Mouse (Mus musculus) limb, embryonic 13.5 days (tissue): ENCODE results near the gene Mcm3. TPM values are rescaled to one million over a fixed set of nuclear protein-coding genes. Genes with fewer than 3 reads are reported as not detected.
A peak's percentile ranks its signal among the peaks of the same experiment; 100 is the strongest.
"Not testable (repeated sequence)": the region's sequence is repeated elsewhere in the genome, so short reads cannot be mapped to it uniquely, and the experiment has no call there.

ENCODE experiments used
- ATAC-seq: fragments of 200-750 bp; cut with Nextera tagmentation; 2 replicates; pipeline ENCODE4 v1.8.0; 2017; ENCODE audit warnings: low read depth, moderate number of reproducible peaks, moderate TSS enrichment; ENCODE audit not compliant: low FRiP score
- H3K27ac ChIP-seq: fragments of 300-500 bp; sonication (generic); 2 replicates; pipeline ENCODE4 v1.5.1; 2015; ENCODE audit warnings: inconsistent platforms, mild to moderate bottlenecking, moderate library complexity
- H3K27me3 ChIP-seq: fragments of 300-500 bp; sonication (generic); 2 replicates; pipeline ENCODE4 v1.6.1; 2015; ENCODE audit warnings: mild to moderate bottlenecking, inconsistent platforms
- H3K36me3 ChIP-seq: fragments of 300-500 bp; sonication (generic); 2 replicates; pipeline ENCODE4 v1.6.1; 2015; ENCODE audit warnings: inconsistent platforms, mild to moderate bottlenecking, moderate library complexity
- H3K4me1 ChIP-seq: fragments of 300-500 bp; sonication (generic); 2 replicates; pipeline ENCODE4 v1.6.1; 2015; ENCODE audit warnings: inconsistent platforms
- H3K4me2 ChIP-seq: fragments of 300-500 bp; sonication (generic); replicated peaks from 2 replicates; pipeline ENCODE4 v1.6.1; 2015; ENCODE audit warnings: inconsistent platforms, mild to moderate bottlenecking, moderate library complexity
- H3K4me3 ChIP-seq: fragments of 300-500 bp; sonication (generic); 2 replicates; pipeline ENCODE4 v1.5.1; 2015; ENCODE audit warnings: moderate library complexity, mild to moderate bottlenecking, inconsistent platforms
- H3K9ac ChIP-seq: fragments of 300-500 bp; sonication (generic); 2 replicates; pipeline ENCODE4 v1.6.1; 2015; ENCODE audit warnings: mild to moderate bottlenecking, inconsistent platforms
- H3K9me3 ChIP-seq: fragments of 300-500 bp; sonication (generic); 2 replicates; pipeline ENCODE4 v1.6.1; 2016; ENCODE audit warnings: inconsistent platforms
- WGBS: fragments of 180-500 bp; shearing (Covaris S2); methylation state at CpG from one replicate; pipeline ENCODE4 v1.1.7; 2015; 5-methylcytosine and 5-hydroxymethylcytosine counted together
- polyA plus RNA-seq: library from polyadenylated mRNA; unstranded; fragments of >200 nt; fragmentation: Nextera tagmentation; extraction: Ambion mirVana; gene quantifications from 2 replicates; pipeline ENCODE4 v1.2.1, GENCODE M21; 2015

Gene Mcm3
- polyA plus RNA-seq, 1 experiment from 2014 or later, result 155 TPM

DNA sequence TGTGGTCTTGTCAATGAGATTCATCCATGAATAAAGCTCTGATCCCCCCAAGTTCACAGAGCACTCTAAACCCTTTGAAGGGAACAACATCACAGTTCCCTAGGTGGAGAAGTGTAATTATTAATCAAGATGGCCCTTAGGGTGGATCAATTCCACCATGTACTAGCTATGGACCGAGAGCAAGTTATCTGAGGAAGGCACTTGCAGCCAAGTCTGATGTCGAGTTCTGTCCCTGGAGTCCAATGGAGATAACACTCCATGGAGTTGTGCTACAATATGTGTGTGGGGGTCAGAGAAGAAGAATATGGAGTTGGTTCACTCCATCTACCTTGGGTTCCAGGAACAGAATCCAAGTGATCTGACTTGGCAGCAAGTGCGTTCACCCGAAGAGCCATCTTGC, 25.4 kb downstream of the Mcm3 start:
- no peak for ATAC-seq
- Histone ChIP-seq H3K27ac (no peak overlapping the region), H3K36me3 (peaks cover 8% of the 10 kb centered on the region), H3K9ac (no peak overlapping the region), H3K4me1 (no peaks in the 10 kb centered on the region), H3K4me2 (no peak overlapping the region), H3K4me3 (no peak overlapping the region), H3K9me3 (no peaks in the 10 kb centered on the region), H3K27me3 (no peaks in the 10 kb centered on the region)
- WGBS, result 90% methylated on average over 4 of the region's 4 CpGs

DNA sequence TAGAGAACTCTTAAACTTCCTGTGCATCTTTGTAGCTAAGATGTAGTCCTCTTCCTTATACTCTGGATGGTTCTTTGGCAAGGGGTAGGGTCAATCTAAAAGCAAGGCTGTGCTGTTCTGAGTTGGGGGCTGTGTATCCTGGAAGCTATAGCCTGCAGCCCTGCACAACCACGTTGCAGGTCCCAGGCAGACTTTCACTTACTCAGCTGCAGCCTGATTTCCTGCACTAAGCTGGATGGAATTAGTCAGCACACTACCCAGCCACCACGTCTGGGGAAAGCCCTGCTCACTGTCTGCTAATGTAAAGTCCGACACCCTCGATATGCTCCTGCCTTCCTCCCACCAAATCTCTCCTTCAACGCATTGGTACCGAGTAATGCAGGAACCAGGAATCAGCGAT, 28.7 kb downstream of the Mcm3 start:
- no peak overlapping the region for H3K9ac ChIP-seq
- H3K4me1 ChIP-seq, result 0 out of 2 replicates have a peak, but pooled peaks cover 3% of the 10 kb centered on the region
- no peak overlapping the region for H3K27ac ChIP-seq
- H3K9me3 ChIP-seq, result no peaks in the 10 kb centered on the region
- no peaks in the 10 kb centered on the region for H3K36me3 ChIP-seq
- ATAC-seq, result no peak
- H3K4me2 ChIP-seq, result no peak overlapping the region
- H3K4me3 ChIP-seq, result no peak overlapping the region
- 54% methylated on average over 7 of the region's 7 CpGs for WGBS
- H3K27me3 ChIP-seq, result no peaks in the 10 kb centered on the region

DNA sequence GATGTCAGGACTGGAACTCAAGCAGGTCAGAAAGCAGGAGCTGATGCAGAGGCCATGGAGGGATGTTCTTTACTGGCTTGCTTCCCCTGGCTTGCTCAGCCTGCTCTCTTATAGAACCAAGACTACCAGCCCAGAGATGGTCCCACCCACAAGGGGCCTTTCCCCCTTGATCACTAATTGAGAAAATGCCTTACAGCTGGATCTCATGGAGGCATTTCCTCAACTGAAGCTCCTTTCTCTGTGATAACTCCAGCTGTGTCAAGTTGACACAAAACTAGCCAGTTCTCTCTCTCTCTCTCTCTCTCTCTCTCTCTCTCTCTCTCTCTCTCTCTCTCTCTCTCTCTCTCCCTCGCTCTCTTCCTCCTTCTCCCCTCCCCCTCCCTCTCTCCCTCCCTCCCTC, 29.6 kb downstream of the Mcm3 start, which contains the start of gene Il17f:
Gene Il17f (minus strand): TSS at position 101 of the 400 bp plus-strand sequence.
- not testable (repeated sequence) for ATAC-seq, H3K27ac ChIP-seq, H3K4me3 ChIP-seq, H3K4me2 ChIP-seq, H3K9me3 ChIP-seq, H3K4me1 ChIP-seq, H3K9ac ChIP-seq, H3K27me3 ChIP-seq, H3K36me3 ChIP-seq
- 90% methylated on average over 1 of the region's 1 CpGs for WGBS

DNA sequence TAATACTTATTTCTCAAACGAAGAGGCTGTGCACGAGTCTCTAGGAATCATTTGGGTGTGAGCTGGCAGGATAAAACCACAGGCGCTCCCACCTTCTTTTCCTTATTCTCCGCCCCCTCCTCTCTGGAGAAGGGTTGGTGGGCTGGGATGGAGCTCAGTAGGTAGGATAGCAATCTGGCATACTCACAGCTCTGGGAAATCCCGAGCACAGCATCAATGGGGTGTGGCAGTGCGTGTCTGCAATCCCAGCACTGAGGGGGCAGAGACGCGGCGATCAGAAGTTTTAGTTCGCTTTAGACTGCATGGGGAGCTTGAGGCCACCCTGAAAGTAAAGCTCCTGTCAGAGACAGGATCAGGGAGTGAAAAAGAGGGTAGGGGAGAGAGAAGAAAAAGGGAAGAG, 31.7 kb downstream of the Mcm3 start:
- WGBS, result 39% methylated on average over 10 of the region's 10 CpGs
- no peaks in the 10 kb centered on the region for H3K27me3 ChIP-seq
- H3K9ac ChIP-seq, result no peak overlapping the region

DNA sequence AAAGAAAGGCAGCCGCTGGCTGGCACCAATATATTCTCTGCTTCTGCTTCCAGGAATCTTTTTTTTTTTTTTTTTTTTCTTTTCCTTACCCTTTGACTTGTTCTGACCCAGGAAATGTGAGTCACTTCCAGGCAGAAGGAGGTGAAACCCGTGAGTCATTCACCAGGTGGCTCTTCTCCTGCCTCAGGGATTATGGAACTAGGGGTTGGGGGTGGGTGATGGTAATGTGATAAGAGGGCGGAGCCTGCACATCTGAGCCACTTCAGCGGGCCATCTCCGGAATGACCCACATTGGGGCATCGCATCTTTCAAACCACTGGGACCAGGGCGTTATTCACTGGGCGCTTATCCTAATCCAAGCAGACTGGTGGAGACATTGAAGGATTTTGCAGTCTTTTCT, 33.1 kb downstream of the Mcm3 start:
- H3K36me3 ChIP-seq, result no peaks in the 10 kb centered on the region
- 44% methylated on average over 8 of the region's 8 CpGs for WGBS
- no peak for ATAC-seq
- no peak overlapping the region for H3K27ac ChIP-seq
- H3K4me1 ChIP-seq, result 0 out of 2 replicates have a peak, but pooled peaks cover 3% of the 10 kb centered on the region
- no peaks in the 10 kb centered on the region for H3K27me3 ChIP-seq
- no peak overlapping the region for H3K4me2 ChIP-seq
- H3K9me3 ChIP-seq, result no peaks in the 10 kb centered on the region
- H3K9ac ChIP-seq, result no peak overlapping the region
- no peak overlapping the region for H3K4me3 ChIP-seq

More for the DNA sequence above, 31.7 kb downstream of the Mcm3 start:
- H3K27ac ChIP-seq, result no peak overlapping the region
- H3K4me3 ChIP-seq, result no peak overlapping the region
- 0 out of 2 replicates have a peak, but pooled peaks cover 3% of the 10 kb centered on the region for H3K4me1 ChIP-seq
- peak overlapping the region; percentile 16; the same call in 1 of the 2 replicates for H3K4me2 ChIP-seq
- H3K9me3 ChIP-seq, result no peaks in the 10 kb centered on the region
- H3K36me3 ChIP-seq, result no peaks in the 10 kb centered on the region
- no peak for ATAC-seq

DNA sequence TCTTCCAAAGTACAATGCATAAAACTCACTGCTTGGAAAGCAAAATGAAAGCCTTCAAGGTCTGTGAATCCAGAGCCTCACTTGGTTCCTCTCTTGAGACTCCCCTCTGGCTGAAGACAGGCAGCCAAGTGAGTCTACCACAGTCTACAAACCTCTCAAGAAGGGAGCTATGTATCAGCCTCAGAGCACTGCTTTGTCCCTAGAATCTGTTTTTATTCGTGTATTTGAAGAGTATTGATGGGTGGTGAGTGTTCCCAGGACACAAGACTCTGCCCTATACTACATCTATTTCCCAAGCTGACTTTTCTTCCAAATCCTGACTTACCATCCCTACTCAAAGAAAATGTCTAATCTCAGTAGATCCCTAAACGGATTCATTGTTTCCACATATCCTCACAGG, 41.7 kb downstream of the Mcm3 start:
- Histone ChIP-seq H3K9me3 (peaks cover 6% of the 10 kb centered on the region), H3K4me3 (no peak overlapping the region), H3K4me2 (no peak overlapping the region), H3K27ac (no peak overlapping the region), H3K36me3 (no peaks in the 10 kb centered on the region), H3K9ac (no peak overlapping the region), H3K27me3 (no peaks in the 10 kb centered on the region), H3K4me1 (no peaks in the 10 kb centered on the region)
- no peak for ATAC-seq
- WGBS, result 71% methylated on average over 2 of the region's 2 CpGs

DNA sequence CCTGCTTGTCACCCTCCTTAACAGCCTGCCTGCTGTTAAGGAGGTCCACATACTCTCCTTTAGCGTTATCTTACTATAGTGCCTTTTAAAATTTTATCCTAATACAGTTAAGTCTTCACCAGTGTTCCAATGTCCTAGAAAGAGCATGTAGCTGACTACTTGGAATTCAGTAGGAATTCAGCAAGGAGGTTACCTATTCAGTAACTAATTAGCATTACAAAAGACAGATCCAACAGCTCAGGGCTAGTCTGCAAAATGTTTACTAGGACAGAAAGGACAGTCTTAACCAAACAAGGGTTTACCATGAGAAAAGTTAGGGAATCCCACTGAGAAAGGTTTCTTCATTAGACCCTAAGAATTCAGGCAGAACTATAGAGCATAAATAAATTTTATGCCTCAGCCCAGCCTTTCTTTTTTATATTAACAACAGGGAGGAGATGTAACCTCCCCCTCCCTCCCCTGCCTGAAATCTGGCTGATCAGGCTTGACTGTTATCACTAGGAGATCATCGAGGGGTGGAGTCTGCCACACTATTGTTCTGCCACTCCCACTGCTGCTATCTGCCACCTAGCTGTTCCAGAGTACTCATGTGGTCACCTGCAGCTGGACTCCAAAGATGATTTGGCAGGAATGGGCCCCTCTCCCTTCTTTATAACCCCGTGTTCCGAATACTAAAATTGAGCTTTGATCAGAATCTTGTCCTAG, 45.9 kb downstream of the Mcm3 start:
- H3K9ac ChIP-seq, H3K36me3 ChIP-seq, H3K4me2 ChIP-seq, H3K27me3 ChIP-seq, H3K9me3 ChIP-seq, ATAC-seq, H3K4me3 ChIP-seq, H3K4me1 ChIP-seq, H3K27ac ChIP-seq: not testable (repeated sequence)
- WGBS, result 83% methylated on average over 4 of the region's 4 CpGs

DNA sequence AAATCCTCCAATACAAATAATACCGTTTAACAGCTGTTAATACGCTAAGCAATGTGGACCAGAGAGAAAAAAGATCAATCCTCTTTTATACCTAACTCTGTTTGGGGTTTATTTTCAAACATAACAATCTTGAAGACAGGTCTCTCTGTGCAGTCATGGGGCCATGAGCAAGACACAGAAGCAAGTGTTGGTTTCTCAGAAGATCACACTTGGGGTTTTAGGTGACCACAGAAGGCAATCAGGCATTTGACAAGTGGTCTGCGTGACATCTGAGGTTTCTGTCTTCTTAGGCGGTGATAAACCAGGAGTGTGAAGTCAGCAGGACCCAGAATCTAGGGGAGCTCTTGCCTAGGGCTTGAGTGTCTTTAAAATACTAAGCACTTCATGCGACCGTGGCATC, 53.6 kb downstream of the Mcm3 start:
- Histone ChIP-seq H3K4me1 (no peaks in the 10 kb centered on the region), H3K36me3 (no peaks in the 10 kb centered on the region), H3K4me3 (no peak overlapping the region), H3K9me3 (no peaks in the 10 kb centered on the region), H3K4me2 (no peak overlapping the region), H3K9ac (no peak overlapping the region), H3K27me3 (no peaks in the 10 kb centered on the region), H3K27ac (no peak overlapping the region)
- WGBS, result 72% methylated on average over 6 of the region's 6 CpGs
- no peak for ATAC-seq

DNA sequence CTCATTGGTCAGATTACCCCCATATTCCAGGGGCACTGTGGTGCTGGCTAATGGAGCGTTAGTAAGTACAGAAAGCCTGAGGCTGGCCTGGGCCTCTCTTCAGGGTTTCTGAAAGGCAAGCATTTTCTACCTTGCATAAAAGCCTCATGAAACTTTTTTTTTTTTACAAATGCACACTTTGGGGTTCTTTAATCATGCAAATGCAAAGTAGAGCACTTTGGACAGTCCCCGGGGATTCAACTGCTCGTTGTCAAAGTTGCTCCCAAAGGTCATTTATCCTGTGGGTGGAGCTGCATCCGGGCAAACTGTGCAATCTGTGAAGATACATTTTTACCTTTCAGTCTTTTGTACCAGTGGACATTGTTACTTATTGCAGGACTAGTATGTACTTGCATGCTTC, 58.7 kb downstream of the Mcm3 start:
- ATAC-seq, result no peak
- no peak overlapping the region for H3K9ac ChIP-seq
- H3K4me1 ChIP-seq, result no peaks in the 10 kb centered on the region
- H3K4me2 ChIP-seq, result no peak overlapping the region
- WGBS, result 79% methylated on average over 4 of the region's 4 CpGs
- H3K4me3 ChIP-seq, result no peak overlapping the region
- no peaks in the 10 kb centered on the region for H3K36me3 ChIP-seq
- H3K27ac ChIP-seq, result no peak overlapping the region
- no peaks in the 10 kb centered on the region for H3K27me3 ChIP-seq
- no peaks in the 10 kb centered on the region for H3K9me3 ChIP-seq

DNA sequence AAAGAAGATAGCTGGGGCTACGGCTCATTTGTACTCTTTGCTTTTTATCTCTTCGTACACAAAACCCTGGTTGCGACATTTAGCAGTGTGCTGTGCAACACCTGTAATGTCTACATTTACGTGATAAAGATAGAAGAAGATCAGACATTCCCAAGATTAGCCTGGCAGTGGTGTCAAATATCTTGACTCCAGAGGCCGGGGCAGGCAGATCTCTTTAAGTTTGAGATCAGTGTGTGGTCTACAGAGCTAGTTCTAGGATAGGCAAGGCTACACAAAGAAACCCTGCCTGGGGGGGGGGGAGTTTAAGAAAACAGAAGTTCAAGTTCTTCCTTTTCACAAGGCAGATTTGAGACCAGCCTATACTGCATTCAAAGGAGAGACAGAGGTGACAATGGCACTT, 59.8 kb downstream of the Mcm3 start:
- Histone ChIP-seq H3K4me1 (no peaks in the 10 kb centered on the region), H3K36me3 (no peaks in the 10 kb centered on the region), H3K9me3 (no peaks in the 10 kb centered on the region), H3K27me3 (no peaks in the 10 kb centered on the region), H3K4me3 (no peak overlapping the region), H3K4me2 (no peak overlapping the region), H3K9ac (no peak overlapping the region), H3K27ac (no peak overlapping the region)
- WGBS, result 83% methylated on average over 5 of the region's 5 CpGs
- no peak for ATAC-seq

DNA sequence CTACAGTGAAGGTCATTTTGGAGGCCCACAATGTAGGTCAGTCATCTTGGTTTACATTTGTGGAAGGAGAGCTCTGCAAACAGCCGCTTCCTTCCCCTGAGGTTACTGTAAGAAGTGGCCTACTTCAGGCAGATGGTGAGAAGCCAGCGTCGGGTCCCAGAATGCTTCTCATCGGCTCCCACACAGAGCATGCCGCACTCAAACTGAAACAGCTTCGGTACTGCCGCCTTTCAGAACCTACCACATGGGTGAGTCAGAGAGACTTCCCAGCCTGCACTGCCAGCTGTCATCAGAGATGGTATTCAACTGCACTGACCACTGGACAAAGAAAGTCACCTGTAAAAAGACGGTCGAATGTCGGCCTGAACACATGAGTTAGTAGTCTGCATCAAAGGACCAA, 60.3 kb downstream of the Mcm3 start:
- 83% methylated on average over 10 of the region's 10 CpGs for WGBS
- Histone ChIP-seq H3K27me3 (no peaks in the 10 kb centered on the region), H3K4me1 (no peaks in the 10 kb centered on the region), H3K4me3 (no peak overlapping the region), H3K27ac (no peak overlapping the region), H3K9ac (no peak overlapping the region), H3K36me3 (no peaks in the 10 kb centered on the region), H3K4me2 (no peak overlapping the region), H3K9me3 (no peaks in the 10 kb centered on the region)
- ATAC-seq, result no peak

DNA sequence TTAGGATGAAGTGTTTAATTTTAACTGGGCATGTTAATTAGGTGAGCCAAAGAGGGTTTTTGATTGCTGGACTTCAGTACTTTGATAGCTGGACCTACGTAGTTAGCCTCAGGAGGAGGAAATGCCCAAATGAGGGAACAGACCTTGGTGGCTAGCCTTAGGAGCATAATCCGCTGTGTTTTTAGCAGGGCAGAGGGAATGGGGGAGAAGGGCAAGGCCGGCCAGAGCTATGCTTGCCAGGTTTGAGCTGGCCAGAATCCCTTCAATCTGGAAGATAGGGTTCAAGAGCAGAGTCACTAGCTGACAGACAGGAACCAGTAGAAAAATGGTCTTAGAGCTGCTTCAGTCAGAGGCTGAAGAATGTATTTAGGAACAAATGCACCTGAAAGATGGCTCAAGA, 62.5 kb downstream of the Mcm3 start:
- Histone ChIP-seq H3K27me3 (no peaks in the 10 kb centered on the region), H3K4me1 (no peaks in the 10 kb centered on the region), H3K9ac (no peak overlapping the region), H3K4me2 (no peak overlapping the region), H3K36me3 (no peaks in the 10 kb centered on the region), H3K9me3 (no peaks in the 10 kb centered on the region), H3K4me3 (no peak overlapping the region), H3K27ac (no peak overlapping the region)
- ATAC-seq, result no peak
- WGBS, result 65% methylated on average over 3 of the region's 3 CpGs

DNA sequence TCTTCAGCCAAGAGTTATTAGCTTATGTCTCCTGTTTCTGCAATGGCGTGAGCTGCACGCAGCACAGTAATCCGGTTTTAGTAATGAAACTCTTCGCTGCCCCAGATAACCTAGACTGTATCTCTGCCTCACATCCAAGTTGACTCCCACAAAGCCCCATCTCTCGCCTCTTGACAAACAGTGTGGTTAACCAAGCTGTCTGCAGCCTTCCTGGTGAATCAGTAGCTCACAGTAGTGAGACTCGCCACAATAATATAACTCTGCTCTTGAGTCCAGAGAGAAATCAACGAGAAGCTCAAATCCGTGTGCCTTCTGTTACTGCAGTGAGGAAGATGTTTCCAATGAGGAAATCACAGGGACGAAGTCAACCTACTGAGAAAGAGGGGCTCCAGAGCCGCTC, 65.7 kb downstream of the Mcm3 start:
- WGBS, result 83% methylated on average over 10 of the region's 10 CpGs
- no peaks in the 10 kb centered on the region for H3K36me3 ChIP-seq
- H3K9me3 ChIP-seq, result 0 out of 2 replicates have a peak, but pooled peaks cover 4% of the 10 kb centered on the region
- no peaks in the 10 kb centered on the region for H3K4me1 ChIP-seq
- no peak overlapping the region for H3K4me2 ChIP-seq
- H3K27me3 ChIP-seq, result no peaks in the 10 kb centered on the region
- no peak overlapping the region for H3K4me3 ChIP-seq
- ATAC-seq, result no peak
- H3K27ac ChIP-seq, result no peak overlapping the region
- no peak overlapping the region for H3K9ac ChIP-seq
